Mouse (Mus musculus) layer of hippocampus, postnatal 25 days (tissue): ENCODE results near the gene Rad51b. TPM values are rescaled to one million over a fixed set of nuclear protein-coding genes. Genes with fewer than 3 reads are reported as not detected.

Experiments
- DNase-seq, 2 experiments: peaks; one replicate each; pipeline ENCODE4 v3.0.0; 2022; ENCODE audit warnings: mixed read lengths in 2 of 2, low spot score in 1 of 2; ENCODE audit errors: extremely low spot score in 1 of 2
- total RNA-seq, 2 experiments: library from RNA; stranded (reverse); gene quantifications; 2 replicates each; pipeline ENCODE4 v1.2.3; 2021

Rad51b gene
- total RNA-seq, 2 experiments from 2014 or later, result 0.30 TPM; not detected in 1

DNA sequence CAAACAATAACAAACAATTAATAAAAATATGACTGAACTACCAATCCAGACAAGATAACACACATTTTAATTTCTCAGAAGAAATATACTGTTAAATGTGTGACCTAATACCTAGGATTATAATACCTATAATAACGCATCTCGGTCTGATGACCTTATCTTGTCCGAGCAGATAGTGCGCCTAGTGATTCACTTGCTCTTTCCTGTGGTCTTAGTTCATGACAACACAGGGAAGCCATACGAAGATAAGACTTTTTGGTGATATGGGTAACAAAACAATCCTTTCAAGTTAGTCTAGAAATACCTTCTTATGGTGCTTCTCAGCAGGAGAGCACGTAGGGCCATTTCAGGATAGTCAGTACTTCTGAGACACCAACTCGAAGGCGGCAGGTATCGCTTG lies 472.7 kb downstream of the Rad51b start:
- no peak for DNase-seq

DNA sequence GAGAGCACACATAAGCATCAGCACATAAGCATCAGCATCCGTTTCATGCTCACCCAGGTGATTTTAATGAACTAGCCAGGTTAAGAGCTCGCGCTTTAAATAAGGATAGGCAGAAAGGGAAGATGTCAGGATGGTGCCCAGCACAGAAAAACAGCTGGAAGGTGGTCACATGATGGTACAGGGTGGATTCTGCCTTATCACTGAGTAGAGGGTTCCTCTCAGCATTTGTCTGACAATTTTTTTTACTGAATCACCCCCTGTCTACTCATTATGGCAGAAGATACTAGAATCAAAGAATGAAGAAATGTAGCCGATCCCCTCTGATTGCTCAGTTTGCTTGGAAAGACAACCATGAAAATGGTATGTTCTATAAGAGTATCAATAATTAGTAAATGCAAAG lies 474.1 kb downstream of the Rad51b start:
- no peak for DNase-seq

DNA sequence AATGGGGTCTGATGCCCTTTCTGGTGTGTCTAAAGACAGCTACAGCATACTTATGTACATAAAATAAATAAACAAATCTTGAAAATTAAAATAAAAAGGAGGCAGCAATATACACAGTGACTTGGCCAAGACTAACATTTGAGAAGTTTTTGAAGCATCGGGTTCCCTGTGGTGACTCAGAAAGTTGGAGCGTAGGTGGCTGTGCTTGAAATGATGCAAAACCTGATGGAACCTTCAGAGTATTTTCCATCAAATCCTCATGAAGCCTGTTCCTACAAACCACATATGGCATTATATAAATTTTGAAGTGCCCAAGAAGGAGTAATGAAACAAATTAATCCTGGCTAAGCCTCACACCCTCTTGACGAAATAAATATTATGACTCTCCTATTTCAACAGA lies 474.7 kb downstream of the Rad51b start:
- no peak for DNase-seq

DNA sequence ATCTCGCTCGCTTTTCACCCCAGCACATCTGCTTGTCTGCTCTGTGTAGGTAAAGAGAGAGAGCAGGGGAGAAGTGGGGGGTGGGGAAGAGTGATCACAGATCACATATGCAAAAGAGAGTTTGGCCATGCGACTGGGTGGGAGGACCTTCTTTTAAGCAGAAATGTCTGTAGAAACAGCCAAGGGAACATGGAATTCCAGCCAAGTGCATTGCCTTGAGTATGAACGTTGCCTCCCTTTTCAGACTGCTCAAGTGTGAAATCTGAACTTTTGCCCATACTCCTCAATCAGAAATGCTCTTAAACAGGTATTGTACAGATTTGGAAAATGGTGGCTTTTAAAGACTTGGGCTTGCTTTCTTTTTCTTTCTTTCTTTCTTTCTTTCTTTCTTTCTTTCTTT lies 476.2 kb downstream of the Rad51b start:
- DNase-seq, result no peak

DNA sequence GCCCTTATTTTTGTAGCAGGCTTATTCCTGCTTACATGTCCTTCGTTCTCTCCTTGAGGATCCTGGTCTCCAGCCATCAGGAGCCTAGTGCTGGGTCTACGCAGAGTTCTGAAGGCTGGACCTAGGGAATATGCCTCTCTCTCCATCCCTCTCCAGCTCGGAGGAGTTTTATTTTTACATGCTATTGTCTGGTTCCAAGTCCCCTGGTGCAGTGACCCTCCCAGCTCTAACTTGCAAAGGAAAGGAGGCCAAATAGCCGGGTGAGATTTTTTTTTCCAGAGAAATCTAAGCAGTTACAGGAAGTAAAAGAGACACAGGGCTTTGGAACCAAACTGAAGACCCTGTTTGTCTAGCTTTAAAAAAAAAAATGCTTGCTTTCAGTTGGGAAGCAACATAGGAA lies 477.5 kb downstream of the Rad51b start:
- DNase-seq, result no peak

DNA sequence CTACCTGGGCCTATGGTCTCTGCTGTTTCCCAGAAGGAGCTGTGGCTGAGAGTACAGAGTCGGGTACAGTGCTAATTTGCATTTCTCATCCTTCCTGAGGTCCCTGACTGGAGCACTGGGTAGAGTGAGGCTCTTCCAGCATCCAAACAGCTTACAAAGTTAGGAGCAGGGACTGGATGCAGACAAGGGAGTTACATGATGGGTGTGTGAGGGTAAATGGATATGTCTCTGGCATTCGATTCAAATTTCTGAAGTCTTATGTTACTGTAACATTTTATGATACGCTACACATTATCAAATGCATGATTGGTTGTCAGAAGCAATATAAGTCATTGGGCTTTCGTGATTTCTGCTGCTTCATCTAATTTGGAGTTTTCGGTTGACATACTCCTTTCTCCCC lies 479.7 kb downstream of the Rad51b start:
- no peak for DNase-seq

DNA sequence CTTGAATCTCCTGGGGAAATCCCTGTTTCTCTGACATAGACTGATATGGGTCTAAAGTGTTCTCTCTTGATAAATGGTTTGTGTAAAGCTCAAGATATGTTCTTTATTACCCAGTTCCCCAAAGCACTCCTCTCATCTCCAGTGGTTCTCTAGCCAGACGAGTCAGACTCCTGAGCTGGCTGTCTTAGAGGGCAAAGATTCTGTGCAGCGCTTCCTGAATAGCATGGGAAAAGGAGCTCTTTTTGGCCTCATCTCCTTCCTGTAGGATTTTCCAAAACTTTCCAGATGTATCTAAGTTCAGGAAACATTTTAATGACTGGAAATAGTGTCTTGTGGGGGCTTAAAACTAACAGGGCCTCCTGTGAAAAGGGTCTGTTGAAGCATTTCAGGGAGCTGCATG lies 483.7 kb downstream of the Rad51b start:
- DNase-seq, result no peak

DNA sequence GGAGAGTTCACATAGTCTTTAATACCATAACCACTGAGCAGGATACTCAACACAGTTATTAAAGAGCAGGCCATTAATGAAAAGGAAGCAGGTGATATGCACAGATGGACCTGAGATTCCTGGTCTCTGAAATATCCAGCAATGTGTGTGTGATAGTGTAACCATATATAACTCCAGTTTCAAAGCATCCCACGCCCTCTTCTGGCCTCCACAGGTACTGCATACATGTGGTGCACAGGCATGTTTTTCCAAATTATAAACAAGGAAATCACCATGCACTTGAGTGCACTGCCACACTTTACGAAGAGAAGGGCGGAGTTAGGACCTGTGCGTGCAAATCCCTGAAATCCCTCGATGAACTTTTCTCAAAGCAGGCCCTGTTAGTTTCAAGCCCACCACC lies 484.7 kb downstream of the Rad51b start:
- DNase-seq, result no peak

DNA sequence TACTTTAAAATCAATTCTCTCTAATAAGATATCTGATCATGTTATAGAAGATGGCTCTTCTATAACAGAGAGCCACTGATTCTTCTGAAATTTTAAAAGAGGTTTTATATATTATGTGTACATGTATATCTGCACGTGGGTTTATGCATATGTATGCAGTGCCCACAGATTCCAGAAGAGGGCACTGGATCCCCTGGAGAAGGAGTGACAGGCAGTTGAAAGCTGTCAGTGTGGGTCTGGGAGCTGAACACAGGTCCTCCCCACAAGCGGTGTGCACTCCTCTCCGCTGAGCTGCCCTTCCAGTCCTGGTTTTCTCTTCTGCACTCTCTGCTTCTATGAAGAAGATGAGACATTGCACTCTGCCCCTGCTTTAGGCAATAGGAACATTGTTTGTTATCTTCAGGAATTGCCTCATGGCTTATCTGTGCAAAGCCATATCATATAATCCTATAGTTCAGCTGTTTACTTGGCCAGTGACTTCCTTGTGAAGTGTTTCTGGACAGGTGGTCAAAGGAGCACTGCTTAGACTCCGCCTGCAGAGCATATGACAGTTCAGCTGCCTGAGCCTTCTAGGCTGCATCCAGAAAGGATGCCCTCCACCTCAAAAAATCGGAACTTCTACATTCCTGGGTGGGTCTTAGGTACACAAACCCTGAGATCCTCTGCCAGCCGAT lies 485.5 kb downstream of the Rad51b start:
- DNase-seq, result no peak

DNA sequence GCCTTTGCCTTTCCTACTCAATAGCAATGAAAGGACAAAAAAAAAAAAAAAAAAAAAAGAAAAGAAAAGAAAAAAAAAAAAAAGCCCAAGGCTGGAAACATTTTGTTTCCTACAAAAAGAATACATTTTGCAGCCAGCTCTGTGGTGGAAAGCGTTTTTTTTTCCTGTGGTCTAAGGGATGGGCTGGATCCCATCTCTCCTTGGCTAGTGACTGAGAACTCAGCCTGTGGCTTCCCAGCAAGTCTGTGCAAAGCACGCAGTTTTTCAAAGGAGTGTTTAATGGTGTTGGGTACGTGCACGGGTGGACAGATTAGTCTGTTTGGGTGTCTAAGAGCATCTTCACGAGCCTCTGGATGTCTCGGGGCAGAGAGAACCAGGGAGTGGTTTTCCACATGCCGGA lies 487.1 kb downstream of the Rad51b start:
- no peak for DNase-seq

DNA sequence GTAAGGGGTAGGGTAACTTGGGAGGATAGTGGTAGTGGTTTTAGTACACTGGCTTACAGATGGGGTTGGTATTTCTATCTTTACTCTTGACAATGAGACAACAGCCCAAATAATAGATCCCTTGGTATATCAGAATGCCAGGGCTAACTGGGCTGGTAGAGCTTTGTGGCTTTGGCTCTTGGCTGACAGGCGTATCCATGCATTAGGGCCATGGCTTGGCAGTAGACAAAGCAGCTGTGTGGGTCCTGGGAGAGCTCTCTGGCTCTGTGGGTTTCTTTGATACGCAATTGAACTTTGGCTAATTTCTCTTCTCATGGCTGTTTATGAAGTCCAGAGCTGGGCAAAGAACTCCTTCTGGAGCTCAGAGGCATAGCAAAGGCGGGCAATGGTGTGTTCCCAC lies 488.6 kb downstream of the Rad51b start:
- DNase-seq, result no peak

DNA sequence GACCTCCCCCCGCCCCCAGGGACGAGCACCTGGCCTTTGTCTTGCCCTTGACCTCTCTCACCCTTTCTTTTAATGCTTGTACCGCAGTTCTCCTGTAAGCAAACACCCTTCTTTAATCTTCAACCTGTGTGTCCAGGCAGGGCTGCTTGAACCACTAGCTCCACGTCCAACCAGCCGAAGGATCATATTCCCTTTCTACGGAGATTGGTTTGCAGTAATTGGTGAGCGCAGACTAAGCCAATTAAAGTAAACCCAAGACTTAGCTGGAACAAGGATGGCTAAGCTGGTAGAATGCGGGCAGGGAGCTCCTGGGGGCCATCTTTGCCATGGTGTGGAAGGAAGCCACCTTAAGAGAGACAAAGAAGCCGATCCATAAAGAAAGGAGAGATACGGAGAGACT lies 490.5 kb downstream of the Rad51b start:
- no peak for DNase-seq

DNA sequence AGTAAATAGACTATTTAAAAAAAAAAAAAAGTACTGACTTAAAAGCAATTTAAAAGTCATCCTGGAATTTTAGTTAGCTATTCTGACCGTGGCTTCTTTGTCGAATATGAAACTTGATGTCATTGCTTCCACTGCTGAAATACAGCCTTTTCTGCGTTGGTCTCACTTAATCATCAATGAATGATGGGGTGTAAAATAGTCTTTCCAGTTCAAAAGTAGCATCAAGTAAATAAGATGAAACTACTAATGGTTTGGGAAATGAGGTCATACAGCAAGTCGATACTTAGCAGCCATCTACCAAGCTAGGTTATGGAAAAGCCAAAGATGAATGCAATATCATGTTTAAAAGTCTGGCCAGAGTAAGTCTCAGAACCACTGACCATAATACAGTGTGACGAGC lies 491.3 kb downstream of the Rad51b start:
- DNase-seq, result no peak

DNA sequence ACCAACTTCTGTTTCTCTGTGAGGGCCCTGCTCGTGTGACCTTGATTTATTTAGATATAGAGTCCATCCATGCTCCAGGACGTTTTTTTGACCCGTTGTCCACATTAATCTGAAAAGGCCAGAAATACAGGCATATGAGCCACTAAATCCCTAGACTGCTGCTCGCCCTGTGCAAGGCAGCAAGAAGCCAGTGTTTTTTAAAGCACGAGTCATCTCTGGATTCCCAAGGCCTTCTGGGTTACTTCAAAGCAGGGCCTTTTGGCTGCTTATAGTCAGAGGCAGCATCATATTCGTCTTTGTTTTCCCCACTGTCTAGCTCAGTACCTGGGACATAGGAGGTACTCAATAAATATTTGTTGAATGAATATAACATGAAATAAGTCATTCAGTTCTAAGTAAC lies 492.4 kb downstream of the Rad51b start:
- DNase-seq, result no peak

DNA sequence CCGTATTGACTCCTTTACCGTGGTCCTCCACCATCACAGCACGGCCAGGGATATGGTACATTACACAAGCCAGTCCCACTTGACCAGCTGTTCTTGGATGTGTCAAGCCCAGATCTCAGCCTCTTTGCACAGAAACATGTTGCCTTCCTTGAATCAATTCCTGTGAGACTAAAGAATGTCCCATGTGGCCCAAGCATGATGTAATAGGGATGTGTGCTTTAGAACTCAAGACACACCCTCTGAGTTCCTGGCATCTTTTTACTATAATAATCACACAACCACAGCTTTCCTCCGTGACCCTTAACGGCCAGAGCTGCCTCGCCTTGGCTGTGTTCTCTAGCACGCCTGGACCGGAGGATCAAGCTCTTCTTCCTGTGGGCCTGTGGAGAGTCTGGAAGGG lies 496.3 kb downstream of the Rad51b start:
- DNase-seq, result no peak

DNA sequence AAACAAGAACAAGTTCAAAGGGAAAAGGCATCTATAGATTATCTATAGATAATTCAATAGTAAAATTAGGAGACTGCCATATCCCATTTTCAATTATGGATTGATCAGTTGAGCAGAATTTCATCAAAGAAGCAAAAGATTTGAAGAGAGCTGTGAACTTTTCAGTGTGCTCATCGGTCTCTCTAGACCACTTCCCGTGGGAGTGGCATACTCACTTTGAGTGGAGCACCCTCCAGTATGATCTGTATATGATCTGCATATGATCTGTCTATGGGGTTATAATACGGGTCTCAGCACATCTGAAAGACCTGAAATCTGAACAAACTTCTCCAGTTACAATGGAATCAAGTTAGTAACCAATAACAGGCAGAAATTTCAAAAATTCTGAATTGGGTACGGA lies 497.7 kb downstream of the Rad51b start:
- DNase-seq, result no peak

DNA sequence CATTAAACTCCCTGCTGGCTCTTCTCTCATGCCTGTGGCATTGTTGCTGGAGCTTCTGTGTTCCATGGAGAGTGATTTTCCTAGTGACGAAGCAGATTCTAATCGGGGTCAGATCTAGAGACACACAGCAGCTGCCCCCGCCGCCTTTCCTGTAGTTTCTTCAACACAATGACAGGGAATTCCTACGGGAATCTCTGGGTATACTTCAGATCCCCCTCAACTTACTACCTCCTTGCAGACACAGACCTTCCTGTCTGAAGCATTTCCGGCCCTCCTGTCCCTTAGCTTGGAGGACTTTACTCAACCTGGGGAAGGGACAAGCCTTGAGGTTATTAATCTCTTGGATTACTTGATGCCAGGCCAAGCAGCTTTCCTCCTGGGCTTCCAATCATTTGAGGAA lies 499.2 kb downstream of the Rad51b start:
- no peak for DNase-seq

DNA sequence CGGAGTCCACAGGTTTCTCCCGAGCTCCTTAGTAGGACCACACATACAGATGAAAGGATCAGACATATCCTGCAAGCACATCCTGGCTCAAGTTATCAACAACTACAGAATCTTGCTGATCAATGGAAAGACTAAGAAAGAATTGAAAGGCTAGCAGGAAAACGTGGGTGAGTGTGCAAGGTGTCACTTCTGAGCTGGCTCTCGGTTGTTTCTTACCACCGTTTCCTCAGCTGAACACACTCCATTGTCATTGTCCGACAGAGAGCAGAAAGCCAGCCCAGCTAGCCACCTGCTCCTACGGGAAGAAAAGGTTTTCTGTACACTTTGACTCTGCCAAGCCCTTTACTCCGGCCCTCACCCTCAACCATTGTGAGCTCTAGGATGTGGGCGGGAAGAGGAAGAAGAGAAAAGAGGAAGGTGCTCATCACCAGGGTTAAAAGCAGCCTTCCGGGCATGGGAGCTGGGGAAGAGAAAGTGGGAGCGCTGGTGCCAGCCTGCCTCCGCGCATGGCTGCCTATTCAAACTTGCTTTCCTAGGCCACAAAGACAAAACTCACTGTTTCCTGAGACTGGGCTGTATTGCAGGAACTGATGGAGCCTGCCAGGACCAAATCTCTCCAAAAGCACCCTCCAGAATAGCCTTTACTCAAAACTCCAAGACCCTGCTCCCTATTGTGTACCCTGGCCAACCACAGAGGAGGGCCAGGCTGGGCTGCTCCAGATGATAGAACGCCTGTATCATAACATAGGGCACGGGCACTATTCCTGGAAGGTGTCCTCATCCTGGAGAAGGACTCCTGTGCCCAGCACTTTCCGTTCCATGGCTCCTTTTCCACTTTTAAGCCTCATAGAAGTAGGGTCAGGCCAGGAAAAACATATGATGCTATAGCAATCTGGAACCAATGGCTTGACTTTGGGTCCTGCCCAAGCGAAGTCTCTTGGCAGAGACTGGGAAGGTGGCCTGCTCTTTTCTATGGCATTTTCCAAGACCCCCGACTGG lies 500.0 kb downstream of the Rad51b start:
- no peak for DNase-seq

DNA sequence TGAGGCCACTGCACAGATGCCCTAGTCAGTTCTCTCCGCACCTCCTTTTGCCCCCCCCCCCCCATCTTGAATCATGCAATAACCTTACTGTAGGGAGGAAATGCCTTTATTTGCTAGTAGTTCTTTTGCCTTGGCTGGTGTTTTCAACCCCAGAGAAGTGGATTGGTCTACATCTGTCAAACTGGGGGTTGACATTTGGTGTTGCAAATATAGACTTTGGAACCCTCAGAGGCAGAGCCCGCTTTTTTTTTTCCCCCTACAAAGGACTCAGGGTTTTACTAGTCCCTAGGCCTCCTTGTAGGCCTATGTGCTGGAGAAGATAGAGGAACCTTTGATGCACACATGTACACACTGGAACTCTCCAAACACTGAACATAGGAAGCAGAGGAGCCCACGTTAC lies 501.4 kb downstream of the Rad51b start:
- DNase-seq, result no peak

DNA sequence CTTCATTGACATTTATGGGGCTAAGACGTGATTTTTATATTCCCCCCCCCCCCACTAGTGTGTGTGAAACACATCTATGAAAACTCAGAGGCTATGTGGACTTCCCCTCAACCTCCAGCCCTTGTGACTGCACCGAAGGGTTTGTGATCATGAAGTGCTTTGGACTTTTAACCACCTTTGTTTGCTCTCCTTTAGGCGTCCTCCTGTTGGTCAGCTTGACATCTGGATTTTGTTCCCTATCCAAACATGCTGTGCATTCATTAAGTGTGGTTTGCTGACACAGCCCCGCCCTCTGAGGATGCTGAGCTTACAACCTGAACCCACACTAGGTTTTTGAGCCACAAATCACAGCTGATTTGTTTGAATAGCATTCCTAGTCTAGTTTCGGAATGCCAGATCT lies 502.3 kb downstream of the Rad51b start:
- DNase-seq, result no peak

DNA sequence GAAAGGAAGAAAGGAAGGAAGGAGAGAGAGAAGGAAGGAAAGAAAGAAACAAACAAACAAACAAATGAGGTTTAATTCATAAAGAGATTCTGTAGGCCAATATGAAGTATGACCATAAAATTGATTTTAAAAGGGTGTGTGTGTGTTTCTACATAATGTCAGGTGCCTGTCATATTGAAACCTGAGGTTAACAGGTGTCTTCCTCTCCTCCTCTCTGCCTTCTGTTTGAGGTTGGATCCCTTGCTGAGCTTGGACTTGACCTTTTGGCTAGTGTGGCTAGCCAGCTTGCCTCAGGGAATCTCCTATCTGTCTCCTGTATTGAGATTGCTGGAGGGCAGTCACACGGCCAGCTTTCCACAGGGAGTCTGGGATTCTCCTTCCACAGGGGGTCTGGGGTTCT lies 506.6 kb downstream of the Rad51b start:
- no peak for DNase-seq
